Mouse (Mus musculus): ENCODE measurements around the gene Lama1. TPM values are rescaled to one million over a fixed set of nuclear protein-coding genes. Genes with fewer than 3 reads are reported as not detected.
"Not testable (repeated sequence)": the region's sequence is repeated elsewhere in the genome, so short reads cannot be mapped to it uniquely, and the experiment has no call there.

Gene Lama1
- total RNA-seq, 2 experiments from 2014 or later, result 6.7 to 7.0 TPM

DNA sequence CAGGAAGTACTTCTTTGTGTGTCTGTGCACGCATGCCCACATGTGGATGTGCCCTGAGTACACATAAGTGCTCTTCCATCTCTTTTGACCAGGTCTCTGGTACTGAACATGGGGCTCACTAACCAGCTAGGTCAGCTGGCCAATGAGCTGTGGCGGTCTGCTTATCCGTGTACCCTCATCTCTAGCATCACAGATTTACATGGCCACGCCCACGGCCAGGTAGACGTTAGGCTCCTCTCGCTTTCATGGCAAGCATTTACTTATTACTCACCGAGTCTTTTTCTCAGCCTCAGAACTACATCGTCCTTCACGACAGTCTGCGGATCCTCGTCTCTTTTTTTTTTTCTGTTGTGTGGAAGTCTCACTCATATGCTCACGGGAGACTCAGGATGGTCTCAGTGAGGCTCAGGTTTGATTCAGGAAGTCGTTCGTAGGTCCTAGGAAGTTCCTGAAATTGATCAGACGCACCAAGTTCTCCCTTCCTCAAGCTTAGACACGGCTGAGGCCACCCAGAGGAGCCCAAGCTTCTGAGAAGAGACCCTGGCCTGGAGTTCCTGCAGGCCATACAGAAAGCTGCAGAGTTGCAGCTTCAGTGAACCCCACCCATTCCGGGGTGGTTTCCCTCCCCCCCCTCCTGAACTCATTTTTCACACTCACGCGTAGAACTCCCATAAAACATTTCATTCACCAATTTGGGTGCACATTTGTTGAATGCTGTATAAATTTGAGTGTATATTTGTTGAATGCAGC is 139.3 kb downstream of the Lama1 start:
- no peak for DNase-seq (ENCODE audit: low spot score in 2 of 2)

DNA sequence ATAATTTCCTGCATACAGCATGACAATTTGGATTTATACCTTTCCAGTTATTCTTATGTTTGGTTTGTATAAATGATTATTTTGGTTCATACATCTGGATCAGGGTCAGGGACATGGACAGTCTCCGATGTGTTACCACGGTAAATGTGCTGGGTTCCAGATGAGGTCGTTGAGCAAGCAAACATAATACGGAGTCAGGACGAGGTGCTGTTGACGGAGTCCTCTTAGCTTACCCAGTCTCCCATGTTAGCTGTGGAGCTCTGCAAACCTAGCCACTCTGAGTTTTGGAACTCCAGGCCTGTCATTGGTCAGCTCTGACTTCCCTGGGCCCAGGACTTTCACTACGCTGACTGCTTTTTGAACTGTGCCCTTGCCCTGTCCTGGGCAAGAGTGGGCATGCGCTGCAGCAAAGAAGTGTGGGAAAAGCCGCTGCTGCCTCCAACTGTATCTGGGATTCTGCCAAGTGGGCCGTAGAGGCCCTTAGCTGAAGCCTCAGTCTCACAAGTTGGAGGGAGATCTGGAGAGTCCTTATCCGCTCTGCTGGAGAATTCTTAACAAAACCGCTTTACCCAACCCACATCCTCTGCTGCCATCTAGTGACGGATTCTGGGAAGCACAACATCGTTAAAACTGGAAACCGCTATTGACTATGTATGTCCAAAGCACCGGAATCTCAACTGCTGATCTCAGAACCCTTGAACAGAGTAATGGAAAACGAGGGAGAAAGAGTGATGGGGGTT is 140.5 kb downstream of the Lama1 start:
- peak; percentile 75 to 85 for DNase-seq (ENCODE audit: low spot score in 2 of 2)

DNA sequence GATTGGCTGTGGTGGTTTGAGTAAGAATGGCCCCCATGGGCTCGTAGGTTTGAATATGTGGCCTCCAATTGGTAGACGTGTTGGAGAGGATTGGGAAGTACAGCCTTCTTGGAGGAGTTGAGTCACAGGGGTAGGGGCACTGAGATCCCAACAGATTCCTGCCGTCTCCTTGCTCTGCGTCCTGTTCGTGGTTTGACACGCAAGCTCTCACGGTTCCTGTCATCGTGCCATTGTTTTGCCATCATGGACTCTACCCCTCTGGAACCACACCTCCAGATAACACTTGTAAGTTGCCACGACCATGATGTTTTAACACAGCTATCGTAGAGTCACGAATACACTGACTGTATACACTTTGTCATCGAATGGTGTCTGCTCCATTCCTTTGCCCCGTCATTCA is 141.9 kb downstream of the Lama1 start:
- DNase-seq (ENCODE audit: low spot score in 2 of 2), result no peak

DNA sequence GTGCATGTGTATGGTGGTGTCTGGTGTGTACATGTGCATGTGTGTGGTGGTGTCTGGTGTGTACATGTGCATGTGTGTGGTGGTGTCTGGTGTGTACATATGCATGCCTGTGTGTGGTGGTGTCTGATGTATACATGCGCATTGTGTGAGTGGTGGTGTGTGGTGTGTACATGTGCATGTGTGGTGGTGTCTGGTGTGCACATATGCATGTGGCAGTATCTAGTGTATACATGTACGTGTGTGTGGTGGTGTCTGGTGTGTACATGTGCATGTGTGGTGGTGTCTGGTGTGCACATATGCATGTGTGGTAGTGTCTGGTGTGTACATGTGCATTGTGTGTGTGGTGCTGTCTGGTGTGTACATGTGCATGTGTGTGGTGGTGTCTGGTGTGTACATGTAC is 144.4 kb downstream of the Lama1 start:
- not testable (repeated sequence) for DNase-seq (ENCODE audit: low spot score in 2 of 2)

DNA sequence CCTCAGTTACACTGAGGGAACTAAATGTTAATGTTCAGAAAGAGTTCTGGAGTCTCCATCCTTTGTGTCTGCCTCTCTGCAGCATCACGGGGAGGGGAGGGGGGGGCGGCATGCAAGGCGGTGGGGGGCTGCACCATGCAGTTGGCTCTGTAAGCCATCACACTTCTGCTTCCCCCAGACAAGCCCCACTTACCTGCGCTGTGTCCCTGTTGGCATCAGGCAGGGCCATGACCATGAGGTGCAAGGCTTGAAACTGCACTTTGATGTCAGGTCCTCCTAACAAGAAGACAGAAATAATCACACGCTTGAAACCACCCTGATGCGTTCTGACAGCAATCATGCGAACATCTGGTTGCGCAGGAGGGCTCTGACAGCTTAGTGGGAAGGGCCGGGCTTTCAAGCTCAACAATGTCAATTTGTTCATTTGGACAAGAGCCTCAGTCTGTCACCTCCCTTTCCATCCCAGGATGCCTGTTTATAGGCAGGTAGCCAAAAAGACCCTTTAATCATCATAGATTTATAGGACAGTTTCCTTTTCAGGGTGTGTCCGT is 164.1 kb downstream of the Lama1 start:
- DNase-seq (ENCODE audit: low spot score in 2 of 2), result no peak

DNA sequence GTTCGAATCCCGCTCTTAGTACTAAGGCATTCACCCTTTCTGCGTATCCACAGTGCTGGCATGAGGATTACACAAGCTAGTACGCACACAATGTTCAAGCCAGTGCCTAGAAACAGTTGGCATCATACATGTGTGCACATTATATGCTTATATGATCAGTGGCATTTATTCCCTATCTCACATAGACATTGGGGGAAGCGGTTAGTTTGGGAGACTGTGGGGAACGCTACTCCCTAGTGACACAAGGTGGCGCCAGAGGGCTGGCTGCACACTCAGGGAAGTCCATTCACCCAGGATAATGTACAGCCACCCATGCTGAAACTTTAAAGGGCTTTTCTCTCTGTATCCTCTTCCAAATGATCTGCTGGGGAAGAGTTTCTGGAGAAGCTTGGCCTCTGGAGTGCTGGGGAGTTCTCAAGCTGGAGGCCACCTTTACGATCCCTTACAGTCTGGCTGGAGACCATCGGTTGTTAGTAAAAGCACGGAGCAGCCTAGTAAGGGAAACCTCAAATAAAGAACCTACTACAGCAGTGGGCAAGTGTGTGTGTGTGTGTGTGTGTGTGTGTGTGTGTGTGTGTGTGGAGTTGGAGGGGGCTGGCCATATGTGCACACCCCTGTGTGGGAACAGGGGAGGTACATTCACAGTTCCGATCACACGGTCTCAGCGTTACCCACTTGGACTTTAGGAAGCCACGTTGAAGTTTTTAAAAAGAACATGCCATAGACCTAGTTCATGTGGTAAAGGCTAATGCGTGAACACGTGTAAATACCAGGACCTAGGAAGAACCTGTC is 164.9 kb downstream of the Lama1 start:
- DNase-seq (ENCODE audit: low spot score in 2 of 2), result peak; percentile 63 to 75

DNA sequence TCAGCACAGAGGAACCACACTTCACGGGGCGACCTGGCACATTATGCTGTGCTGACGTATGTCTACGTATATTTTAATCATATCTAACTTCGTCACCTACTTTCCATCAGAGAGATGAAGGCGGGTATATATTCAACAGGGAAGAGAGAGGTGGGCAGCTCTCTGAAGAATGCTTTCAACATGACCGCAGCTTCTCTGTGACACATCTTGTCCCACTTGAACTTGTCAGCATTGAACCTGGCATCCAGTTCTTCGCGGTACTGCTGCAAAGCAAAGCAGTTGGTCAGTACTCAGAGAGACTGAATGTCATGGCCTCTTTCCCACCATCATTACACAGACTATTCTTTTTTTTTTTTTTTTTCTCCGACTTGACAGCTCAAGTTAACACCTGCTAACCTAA is 167.3 kb downstream of the Lama1 start:
- DNase-seq (ENCODE audit: low spot score in 2 of 2), result no peak

DNA sequence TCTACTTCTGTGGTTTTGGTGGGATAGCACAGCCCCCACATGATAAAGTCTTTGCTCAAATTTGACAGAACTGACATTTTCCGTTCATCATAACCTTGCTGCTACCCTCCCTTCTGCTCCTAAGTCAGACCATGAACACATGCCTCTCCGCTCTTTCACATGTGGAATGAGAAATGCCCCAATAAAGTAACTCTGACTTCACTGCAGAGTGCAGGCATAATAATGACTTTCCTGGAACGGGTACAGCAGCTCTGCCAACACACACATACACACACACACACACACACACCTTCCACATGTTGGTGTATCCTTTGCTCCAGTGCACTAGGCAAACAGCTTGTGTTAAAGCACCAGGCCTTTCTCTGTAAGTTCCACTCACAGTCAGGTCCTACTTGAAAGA is 167.9 kb downstream of the Lama1 start:
- DNase-seq (ENCODE audit: low spot score in 2 of 2), result no peak

DNA sequence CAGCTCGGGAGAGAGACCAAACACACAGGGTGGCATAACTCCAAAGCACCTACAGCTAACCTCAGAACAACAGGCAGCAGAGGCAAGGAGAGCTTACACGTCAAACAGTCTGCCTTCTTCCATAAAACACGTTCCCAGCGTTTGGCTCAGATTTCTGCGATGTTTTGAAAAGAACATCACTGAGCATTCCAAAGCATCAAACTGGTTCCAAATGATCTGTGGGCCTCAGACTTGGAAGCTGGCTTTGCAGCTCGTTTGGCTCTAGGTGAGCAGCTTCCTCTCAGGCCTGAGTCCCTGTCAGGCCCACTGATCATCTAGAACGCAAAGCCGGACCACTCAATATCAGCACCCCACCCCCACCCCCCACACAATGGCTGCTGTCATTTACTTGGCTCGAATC is 169.0 kb downstream of the Lama1 start:
- DNase-seq (ENCODE audit: low spot score in 2 of 2), result no peak

DNA sequence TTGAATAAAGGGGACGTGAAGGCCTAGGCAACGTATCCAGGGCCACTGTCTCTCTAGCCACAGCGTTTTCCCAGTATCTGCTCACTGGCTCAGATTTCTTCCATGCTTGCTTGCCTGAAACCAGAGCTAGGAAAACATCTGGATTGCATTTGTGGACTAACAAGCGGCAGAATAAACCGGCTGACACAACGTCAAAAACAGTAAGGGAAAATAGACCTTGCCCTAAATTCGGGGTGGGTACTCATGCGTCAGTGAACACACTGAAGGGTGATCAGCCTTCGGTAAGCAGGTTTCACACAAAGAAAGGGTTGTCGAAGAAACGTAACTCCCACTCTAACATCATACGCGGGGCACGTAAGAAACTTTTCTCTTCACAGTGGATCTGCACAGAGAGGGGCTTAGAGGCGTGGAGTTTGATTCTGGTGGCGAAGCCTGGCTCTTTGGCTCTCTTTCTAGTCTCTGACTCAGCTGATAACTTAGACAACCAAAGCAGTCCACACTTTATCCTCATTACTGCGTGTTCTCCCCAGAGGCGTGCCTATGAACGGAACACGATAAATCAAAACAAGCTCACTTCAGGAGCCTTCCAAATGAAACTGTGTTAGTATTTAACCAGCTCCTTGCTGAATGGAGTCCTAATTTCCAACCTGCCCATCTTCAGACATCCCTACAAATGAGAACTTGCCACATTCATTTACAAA is 169.6 kb downstream of the Lama1 start:
- DNase-seq (ENCODE audit: low spot score in 2 of 2), result no peak

DNA sequence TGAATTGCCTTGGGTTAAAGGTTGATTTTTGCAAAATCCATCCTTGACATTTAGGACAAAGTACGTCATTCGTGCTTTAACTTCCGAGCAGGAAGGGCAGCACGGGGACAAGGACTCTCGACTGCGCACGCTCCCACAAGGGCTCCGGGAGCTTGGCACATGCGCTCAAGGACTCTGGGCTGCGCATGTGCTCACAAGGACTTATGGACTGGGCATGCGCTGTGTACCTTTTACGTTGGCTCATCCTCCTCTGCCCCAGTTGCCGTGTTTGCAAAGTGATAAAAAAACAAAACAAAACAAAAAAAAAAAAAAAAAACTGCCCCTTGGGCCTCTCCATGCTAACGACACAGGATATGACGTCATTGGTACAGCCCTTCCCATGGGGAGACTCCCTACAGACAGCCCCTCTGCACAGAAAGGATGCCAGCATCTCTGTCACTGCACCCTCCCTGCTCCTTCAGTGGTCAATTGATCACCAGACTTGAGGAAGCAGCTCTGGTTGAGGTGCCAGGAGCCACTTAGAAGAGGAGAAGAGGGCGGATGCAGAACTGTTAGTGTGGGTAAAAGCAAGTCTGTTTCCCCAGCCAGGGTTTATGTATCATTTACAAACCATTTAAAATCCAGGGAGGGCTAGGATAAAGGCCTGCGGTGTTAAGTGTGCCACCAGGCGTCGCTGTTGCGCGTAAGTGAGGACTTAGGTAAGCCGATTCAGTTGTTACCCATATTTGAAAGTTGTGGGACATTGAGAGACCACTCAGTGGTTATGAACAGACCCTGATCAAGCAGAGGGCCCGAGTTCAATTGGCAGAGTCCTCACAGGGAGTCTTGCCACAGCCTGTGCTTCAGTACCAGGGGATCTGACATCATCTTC is 172.9 kb downstream of the Lama1 start:
- DNase-seq (ENCODE audit: low spot score in 2 of 2), result peak; percentile 68 to 71

Other genes with a start within 250 kb of the Lama1 start
- gene Lrrc30, start 64.5 kb upstream of the Lama1 start, total RNA-seq (2021), result not detected

Data from layer of hippocampus, postnatal 14 days (tissue).